Mouse (Mus musculus): ENCODE data around the gene Llgl1. TPM values are rescaled to one million over a fixed set of nuclear protein-coding genes. Genes with fewer than 3 reads are reported as not detected.

Gene Llgl1
- 36.0 TPM for polyA plus RNA-seq (2017; shearing (Covaris generic))

GRCm38 (mm10) chr11:60699524-60700075 is at the start of gene Llgl1:
TSS of gene Llgl1 (plus strand) at chr11:60699723.

GRCm38 (mm10) chr11:60726601-60727391 is 27.3 kb downstream of the Llgl1 start, which contains the start of gene Flii:
TSS of gene Flii (minus strand) at chr11:60727263.

DNA sequence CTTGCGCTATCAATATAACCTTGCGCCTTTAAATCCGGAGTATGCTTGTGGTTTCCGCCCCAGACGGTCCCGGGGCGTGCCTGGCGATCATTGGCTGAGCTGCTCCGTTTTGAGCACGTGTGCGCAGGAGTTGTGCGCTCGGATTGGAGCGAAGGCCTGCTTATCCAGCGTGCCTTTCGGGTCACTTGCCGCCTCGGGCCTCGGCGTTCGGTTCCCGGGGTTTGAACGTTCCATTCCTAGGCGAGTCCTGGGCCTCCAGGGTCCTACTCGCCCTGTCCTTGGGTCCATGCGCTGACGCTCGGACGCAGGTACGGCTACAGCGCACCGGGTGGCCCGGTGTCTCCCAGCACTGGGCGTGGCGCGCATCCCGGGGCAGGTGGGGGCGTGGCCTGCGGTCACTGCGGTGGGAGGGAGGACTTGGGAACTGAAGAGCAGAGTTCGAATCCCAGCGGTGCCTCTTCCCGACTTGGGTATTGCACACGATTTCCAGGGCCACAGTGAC is 28.8 kb downstream of the Llgl1 start, which contains the start of gene Mief2:
Gene Mief2 (plus strand): TSS at position 139 of the 502 bp plus-strand sequence.

Other genes with a start within 250 kb of the Llgl1 start
- 40.0 TPM for gene Drg2, start 245.1 kb upstream of the Llgl1 start, polyA plus RNA-seq (2017; shearing (Covaris generic))
- 0.22 TPM for gene Myo15, start 230.4 kb upstream of the Llgl1 start, polyA plus RNA-seq (2017; shearing (Covaris generic))
- 53.1 TPM for gene Alkbh5, start 163.3 kb upstream of the Llgl1 start, polyA plus RNA-seq (2017; shearing (Covaris generic))
- gene Flii, start 27.5 kb downstream of the Llgl1 start, polyA plus RNA-seq (2017; shearing (Covaris generic)), result 167 TPM
- gene Mief2, start 28.7 kb downstream of the Llgl1 start, polyA plus RNA-seq (2017; shearing (Covaris generic)), result 14.1 TPM
- 16.8 TPM for gene Top3a, start 77.6 kb downstream of the Llgl1 start, polyA plus RNA-seq (2017; shearing (Covaris generic))
- gene Smcr8, start 77.8 kb downstream of the Llgl1 start, polyA plus RNA-seq (2017; shearing (Covaris generic)), result 10.8 TPM
- gene Shmt1, start 112.0 kb downstream of the Llgl1 start, polyA plus RNA-seq (2017; shearing (Covaris generic)), result 6.6 TPM
- 14.7 TPM for gene Dhrs7b, start 130.9 kb downstream of the Llgl1 start, polyA plus RNA-seq (2017; shearing (Covaris generic))
- gene Tmem11, start 179.5 kb downstream of the Llgl1 start, polyA plus RNA-seq (2017; shearing (Covaris generic)), result 52.4 TPM
- 6.6 TPM for gene Natd1, start 215.0 kb downstream of the Llgl1 start, polyA plus RNA-seq (2017; shearing (Covaris generic))
- gene Map2k3, start 232.3 kb downstream of the Llgl1 start, polyA plus RNA-seq (2017; shearing (Covaris generic)), result 213 TPM